Mouse (Mus musculus) urinary bladder, postnatal 25 days (tissue): ENCODE measurements around the gene Ffar2.

ENCODE experiments used
- DNase-seq: peaks from one replicate; pipeline ENCODE4 v3.0.0; 2022; ENCODE audit warnings: low spot score

The Ffar2 gene

DNA sequence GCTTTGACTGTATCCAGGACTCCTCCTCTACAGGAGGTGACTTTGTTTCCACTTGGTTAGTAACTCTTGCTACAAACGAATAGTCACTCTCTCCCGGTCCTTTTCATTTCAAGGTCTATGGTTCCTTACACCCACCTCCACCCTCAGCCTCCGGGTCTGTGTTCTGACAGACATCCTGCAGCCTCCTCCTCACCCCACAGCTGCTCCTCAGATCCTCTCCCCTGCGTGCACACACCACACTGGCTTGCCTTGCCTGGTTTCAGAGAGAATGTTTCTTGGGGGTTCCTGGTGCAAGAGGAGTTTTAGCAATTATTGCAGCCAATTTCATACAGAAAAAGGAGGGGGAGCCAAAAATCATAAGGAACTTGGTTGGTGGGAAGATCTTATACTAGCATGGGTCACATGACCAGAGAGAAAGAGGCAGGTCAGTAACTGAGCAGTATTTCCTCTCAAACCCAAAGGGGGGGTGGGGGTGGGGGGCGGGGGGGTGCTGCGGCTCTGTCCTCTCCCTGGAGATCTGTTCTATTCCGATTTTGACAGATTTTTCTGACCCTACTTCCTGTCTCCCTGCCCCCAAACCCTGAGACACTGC lies 2.6 kb downstream of the Ffar2 start:
- no peak for DNase-seq

DNA sequence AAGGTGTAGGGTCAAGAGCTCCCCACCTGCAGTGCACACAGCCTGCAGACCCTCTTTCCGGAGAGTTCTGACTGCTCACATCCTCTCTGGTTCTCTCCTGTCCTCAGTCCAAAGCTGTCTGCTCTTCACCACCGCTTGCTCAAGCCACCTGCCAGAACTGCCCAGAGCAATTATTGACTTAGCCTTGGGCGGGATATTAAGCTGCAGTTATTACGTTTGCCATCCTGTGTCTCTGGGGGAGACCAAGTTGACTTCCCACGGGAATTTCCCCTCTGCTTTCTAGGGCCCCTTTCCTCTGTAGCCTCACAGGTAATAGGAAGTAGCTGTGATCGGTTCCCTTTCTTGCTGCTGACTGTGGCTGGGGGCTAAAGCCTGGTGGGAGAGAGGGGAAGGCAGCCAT lies 3.4 kb downstream of the Ffar2 start:
- DNase-seq: no peak

GRCm38 (mm10) chr7:30812291-30812807 lies 11.2 kb downstream of the Ffar2 start:
- DNase-seq: no peak

DNA sequence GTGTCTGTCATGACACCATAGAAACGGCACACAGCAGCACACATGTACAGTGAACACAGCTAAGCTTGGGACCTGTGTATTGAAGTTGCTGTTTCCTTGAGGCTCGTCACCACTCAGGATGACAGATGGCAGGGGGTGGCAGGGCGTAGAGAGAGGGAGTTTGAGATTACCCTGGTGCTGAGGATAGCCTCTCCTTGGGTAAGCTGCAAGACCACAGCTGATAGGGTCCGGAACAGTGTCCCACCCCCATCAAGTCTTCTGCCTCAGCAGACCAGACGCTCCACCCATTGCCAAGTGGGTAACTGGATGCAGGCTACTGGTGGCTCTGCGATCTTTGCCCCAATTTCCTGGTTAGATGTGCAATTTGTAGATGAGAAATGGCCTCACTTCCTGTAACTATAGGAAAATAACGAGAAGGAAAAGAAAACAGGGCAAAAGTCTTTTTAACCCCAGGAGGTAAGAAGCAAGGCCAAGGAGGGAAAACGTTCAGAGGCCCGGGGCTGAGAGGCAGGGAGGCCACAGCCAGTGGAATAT lies 11.8 kb downstream of the Ffar2 start:
- DNase-seq: no peak

DNA sequence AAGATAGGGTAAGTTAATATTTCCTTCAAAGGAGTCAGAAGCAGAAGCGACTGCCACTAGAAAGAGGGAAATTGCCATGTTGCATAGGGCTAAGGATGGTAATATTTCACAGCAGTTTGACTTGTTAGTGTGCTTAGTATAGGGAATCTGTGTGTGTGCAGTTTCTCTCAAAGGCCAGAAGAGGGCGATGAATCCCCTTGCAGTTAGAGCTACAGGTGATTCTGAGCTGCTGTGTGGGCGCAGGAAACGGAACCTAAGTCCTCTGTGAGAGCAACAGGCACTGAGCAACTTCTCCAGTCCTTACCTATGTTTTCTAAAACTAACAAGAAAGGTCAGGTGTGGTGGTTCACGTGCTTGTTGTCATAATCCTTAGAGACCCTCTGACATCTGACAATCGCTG lies 13.3 kb downstream of the Ffar2 start:
- DNase-seq: no peak

- DNase-seq: no peak
Measured at GRCm38 (mm10) chr7:30805924-30806323, 17.7 kb downstream of the Ffar2 start.

DNA sequence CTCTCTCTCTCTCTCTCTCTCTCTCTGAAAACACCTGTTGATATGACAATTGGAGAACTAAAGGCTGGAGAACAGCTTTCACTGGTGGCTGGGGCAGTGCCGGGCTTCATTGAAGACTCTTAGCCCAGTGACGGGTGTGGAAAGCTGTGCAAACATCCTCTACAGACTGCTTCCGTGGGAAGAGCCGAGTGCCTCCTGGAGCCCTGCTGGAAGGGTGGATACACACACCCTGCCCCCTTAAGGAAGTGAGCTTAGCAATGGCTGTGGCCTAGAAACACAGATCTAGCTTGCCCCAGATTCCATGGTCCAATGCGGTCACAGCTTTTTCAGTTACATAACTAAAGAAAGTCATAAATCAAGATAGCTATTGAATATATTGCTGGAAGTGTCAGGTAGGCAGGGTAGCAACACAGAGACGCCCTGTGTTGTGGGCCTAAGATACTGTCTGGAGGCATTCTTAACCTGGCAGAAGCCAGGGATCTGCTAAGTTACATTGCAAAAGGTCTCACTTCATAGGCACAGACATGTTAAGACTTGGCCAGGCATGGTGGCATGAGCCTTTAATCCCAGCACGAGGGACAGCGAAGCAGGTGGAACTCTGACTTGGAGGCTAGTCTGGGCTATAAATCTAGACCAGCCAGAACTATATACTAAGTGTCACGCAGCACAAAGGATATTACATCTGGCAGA lies 19.4 kb downstream of the Ffar2 start:
- no peak for DNase-seq

DNA sequence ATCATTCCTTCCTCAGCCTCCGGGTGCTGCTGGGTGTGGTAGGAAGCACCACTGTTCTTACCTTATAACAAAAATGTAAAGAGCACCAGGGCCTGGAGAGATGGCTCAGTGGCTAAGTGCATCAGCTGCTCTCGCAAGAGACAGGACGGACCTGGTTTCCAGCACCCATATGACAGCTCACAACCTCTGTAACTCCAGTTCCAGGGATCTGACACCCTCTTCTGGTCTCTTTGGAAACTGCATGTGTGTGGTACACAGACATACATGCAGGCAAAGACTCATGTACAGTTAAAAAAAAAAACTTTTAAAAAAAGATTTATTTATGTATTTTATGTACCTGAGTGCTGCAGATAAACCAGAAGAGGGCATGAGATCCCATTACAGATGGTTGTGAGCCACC lies 20.3 kb downstream of the Ffar2 start:
- no peak for DNase-seq

GRCm38 (mm10) chr7:30800653-30801052 lies 22.9 kb downstream of the Ffar2 start:
- DNase-seq: no peak

GRCm38 (mm10) chr7:30796790-30797189 lies 26.8 kb downstream of the Ffar2 start:
- no peak for DNase-seq

DNA sequence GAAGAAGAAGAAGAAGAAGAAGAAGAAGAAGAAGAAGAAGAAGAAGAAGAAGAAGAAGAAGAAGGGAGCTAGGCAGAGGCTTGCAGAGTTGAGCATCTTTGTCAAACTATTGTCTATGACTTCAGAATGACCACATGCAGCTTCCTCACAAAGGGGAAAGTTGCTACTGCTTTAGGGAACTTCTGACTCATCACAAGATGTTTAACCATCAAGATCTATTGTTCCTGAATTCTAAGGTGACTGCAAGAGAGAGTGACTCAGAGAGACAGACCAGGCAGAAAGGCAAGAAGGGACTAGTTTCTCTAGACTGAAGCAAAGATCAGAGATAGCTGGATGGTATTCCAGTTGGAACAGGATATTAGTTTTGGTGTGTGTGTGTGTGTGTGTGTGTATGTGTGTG lies 28.7 kb downstream of the Ffar2 start:
- DNase-seq: no peak

DNA sequence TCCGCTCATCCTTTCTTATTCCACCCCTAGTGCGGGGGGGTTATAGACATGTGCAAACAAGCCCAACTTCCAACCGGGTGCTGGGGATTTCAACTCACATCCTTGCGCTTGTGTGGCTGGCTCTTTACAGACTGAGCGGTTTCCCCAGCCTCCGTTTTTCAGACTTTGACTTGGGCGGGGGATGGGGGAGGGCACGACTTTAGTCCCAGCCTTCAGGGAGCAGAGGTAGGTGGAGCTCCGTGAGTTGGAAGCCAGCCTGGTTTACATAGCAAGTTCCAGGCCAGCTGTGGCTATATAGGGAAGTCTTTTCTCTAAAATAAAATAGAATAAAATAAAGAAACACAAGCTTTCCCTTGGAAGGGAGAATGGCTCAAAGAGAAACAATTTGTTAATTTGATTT lies 31.7 kb downstream of the Ffar2 start:
- DNase-seq: no peak

DNA sequence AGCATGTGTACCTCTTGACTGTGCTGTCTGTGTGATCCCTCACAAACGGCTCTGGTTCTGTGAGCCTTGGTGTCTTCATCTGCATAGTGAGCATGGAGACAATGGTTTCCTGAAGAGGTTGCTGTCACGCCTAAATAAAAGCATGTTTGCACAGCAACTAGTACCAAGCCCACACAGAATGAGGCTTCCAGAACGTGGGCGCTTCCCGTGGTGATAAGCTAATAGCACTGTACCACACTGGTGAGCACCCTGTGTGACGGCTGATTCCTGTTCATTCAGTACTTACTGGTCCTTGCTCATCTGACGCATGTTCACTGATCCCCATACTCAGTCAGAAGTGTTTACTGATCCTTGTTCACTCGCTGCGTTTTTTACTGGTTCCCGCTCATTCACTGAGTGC lies 33.4 kb downstream of the Ffar2 start:
- no peak for DNase-seq

- no peak for DNase-seq
Measured at GRCm38 (mm10) chr7:30787377-30788022, 36.1 kb downstream of the Ffar2 start, which contains the start of gene Krtdap. Gene Krtdap, plus strand, starts transcription at chr7:30787896.

- no peak for DNase-seq
Measured at GRCm38 (mm10) chr7:30785721-30786546, 37.6 kb downstream of the Ffar2 start.

DNA sequence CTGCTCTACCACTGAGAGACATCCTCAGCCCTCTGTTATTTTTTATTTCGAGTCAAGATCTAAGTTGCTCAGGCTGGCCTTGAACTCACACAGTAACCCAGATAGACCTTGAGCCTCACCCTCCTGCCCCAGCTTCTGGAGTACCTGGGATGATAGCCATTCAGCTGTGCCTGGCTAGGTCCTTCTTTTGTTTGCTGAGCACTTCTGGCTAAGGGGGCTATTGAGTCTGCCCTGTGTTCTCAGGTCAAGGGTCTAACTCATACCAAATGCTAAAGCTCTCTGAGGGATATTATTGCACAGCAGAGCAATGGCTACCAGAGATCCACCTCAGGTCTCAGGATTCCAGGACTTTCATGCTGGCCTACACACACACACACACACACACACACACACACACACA lies 38.4 kb downstream of the Ffar2 start:
- DNase-seq: no peak

DNA sequence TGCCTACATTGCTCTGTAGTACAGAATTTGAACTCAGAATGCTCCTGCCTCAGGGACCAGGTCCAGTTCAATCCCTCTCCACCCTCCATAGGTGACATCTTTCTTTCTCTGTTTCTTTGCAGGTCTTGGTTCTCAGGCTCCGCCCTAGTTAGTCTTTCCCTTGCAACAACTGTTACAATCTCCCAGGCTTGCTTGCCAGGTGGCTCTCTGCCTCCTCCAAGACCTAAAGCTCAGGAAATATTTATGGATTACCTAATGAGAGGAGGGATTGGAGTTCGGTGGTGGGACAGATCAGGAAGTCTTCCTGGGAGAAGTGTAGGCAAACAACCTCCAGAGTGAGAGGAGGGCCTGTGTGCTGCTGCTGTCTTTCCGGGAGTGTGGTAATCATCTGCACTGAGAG lies 40.9 kb downstream of the Ffar2 start:
- DNase-seq: no peak

DNA sequence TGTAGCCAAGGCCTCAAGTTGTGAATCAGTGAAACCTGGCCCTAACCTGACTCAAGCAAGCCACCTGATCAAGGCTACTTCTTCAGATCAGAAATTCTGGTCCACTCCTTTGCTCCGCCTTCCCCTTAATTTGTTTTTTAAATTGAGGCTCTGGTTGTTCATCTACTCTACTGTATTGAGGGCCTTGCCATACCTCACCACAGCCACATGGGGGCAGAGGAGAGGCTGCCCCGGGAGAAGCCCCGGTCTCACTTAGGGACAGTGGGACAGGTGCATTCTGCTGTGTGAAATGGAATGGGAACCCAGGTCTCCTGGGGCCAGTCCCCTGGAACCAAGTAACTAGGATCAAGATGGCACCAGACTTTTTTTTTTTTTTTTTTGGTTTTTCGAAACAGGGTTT lies 41.8 kb downstream of the Ffar2 start:
- DNase-seq: no peak

DNA sequence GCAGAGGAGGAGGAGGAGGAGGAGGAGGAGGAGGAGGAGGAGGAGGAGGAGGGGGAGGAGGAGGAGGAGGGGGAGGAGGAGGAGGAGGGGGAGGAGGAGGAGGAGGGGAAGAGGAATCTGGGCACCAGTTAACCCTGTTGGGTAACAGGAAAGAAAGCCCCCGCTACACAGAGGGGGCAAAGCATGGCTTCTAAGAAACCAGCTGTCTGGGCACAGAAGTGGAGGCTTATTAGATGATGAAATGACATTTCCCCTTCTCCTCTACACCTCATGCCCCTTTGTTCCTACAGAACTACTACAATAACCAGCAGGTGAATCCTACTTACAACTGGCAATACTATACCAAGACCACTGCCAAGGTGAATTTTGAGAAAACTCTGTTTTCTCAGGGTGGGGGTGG lies 45.7 kb downstream of the Ffar2 start:
- no peak for DNase-seq

- DNase-seq: no peak
Measured at GRCm38 (mm10) chr7:30777081-30777579, 46.4 kb downstream of the Ffar2 start.

- peak; percentile 29 for DNase-seq
Measured at GRCm38 (mm10) chr7:30776104-30776503, 47.5 kb downstream of the Ffar2 start.

DNA sequence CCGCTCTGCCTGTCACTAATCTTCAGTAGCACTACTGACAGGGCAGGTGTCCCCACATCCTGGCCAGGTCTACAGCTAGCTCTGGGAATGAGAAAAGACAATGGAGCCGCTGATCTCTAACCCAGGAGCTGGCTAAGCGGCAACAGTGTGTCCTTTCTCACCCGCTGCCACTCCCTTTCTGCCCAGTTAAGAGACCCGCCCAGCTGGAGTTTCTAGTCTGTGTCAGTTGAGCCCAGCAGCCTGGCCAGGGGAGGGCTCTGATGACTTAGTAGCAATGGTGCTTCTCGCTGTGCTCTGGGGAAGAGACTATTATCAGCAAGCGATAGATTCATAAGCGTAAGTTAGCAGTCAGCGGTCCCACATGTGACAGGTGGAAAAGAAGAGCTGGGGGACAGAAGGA lies 54.3 kb downstream of the Ffar2 start:
- DNase-seq: peak; percentile 31
